Mouse (Mus musculus): ENCODE measurements around the gene Ppfia4. TPM values are rescaled to one million over a fixed set of nuclear protein-coding genes. Genes with fewer than 3 reads are reported as not detected.

Gene Ppfia4
- total RNA-seq (2021), result 10 to 100 TPM; 68.8 to 70.0 TPM

GRCm38 (mm10) chr1:134332770-134333271 lies at the start of gene Ppfia4:
Gene Ppfia4 (minus strand): TSS chr1:134332928.
- peak in 1 of 2 experiments; percentile 50 for DNase-seq

GRCm38 (mm10) chr1:134381795-134382625 lies 49.3 kb upstream of the Ppfia4 start:
- no peak for DNase-seq

DNA sequence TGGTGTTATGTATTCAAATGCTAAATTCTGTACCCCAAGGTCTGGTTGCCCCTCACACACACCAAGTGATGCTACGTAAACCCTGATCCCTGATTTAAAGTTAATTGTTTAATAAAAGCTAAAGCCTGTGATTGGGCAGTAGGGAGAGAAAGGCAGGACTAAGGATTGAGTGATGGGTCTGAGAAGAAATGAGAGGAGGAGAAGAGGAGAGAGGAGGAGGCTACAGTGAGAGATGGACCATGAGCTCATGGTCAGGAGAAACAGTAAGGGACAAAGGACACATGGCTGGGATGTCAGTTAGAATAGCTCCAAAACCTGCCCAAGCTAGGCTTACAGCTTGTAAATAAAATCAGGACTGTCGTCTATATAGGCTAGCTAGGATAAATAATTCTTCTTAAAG lies 48.3 kb upstream of the Ppfia4 start:
- no peak for DNase-seq

DNA sequence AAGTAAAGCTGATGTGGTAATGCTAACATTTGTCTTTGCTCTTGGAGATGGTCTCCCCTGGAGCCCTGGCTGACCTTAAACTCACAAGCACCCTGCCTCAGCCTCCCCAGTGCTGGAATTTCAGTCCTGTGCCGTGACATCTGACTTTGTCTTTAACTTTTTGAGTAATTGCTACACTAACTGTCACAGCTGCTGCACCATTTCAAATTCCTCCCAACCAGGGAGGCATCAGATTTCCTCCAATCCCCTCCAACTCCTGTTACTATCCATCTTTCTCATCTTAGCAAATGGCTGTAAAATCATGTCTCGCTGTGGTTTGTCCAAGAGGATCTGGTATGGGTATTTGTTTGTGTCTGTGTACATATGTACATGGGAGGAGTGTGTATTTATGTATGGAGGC lies 41.4 kb upstream of the Ppfia4 start:
- DNase-seq, result no peak

- peak; percentile 26 to 50 for DNase-seq
Observed at GRCm38 (mm10) chr1:134368777-134369337, 36.1 kb upstream of the Ppfia4 start.

GRCm38 (mm10) chr1:134365491-134365890 lies 32.8 kb upstream of the Ppfia4 start:
- DNase-seq, result no peak

DNA sequence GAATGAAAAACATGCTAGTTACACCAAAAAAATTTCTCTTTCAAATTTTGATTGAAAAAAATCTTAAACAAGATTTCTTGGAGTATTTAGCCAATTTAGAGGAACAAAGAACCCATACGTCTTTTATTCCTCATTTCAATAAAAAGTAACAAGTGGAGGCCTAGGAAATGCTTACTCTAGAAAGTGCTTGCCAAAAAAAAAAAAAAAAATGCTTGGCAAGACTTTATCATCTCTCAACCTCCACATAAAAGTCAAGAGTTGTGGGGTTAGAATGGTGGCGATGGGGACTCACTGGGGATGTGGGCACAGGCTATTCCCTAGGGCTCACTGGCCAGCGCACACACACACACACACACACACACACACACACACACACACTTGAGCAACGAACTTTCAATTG lies 30.5 kb upstream of the Ppfia4 start:
- no peak for DNase-seq

DNA sequence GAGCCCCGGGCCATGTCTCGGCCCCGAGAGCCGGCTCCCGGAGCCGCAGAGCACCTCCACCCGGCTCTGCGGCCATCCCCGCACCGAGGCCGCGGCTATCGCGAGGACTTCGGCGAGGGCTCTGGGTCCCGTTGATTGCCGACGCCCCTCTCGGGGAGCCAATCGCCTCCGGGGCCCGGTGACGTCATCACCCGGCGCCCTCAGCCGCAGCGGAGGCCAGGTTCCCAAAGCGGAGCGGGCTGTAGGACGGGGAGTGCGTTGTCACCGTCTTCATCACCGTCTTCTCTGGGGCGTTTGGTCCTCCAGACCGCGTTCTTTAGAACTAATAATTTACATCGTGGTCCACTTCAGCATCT lies 29.1 kb upstream of the Ppfia4 start, which contains the start of gene Tmem183a:
TSS of gene Tmem183a (minus strand) at position 123 of the 356 bp plus-strand sequence.
- peak; percentile 97 to 98 for DNase-seq

DNA sequence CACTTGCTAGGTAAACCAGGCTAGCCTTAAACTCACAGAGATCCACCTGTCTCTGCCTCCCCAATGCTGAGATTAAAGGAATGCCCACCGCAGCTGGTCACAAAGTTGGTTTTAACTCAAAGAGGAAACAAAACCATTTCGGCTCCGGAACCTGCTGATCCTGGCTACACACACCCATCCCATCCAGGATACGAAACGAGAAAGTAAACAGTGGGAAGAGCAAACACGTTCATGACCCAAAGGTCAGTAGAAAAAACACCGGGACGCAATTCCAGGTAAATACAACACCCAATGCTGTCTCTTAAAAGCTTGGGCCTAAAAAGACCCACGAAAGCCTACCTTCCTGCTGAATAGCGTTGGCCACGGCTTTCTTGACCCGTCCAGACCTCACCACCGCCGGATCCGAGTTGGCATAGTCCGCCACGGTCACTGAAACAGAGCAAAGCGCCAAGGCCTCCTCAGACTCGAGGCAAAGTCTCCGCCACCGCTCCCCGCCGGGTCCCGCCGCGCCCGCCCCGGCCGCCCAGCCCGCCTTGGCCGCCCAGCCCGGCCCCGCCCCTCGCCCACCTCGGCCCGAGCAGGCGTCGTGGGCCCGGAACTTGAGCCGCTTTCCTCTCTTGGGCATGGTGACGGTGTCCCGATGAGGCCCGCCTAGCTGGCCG lies 28.6 kb upstream of the Ppfia4 start:
- no peak for DNase-seq

DNA sequence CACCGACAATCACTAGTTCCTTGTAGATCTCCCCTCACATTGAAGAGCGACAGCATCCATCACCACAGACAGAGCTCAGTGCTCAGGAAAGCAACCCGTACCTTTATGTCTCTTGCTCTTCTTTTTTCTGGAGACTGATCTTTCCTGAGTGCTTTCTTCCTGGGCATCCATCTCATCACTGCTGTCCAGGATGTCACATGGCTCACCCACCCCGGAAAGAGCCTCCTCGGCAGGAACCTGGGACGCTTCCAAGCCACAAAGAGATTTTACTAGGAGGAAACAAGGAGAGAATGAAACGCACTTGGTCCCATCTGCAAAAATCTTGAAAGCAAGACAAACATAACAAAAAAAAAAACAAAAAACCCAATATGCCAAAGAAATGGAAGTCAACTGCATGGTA lies 27.9 kb upstream of the Ppfia4 start:
- no peak for DNase-seq

- no peak for DNase-seq
Observed at GRCm38 (mm10) chr1:134357461-134357860, 24.7 kb upstream of the Ppfia4 start.

DNA sequence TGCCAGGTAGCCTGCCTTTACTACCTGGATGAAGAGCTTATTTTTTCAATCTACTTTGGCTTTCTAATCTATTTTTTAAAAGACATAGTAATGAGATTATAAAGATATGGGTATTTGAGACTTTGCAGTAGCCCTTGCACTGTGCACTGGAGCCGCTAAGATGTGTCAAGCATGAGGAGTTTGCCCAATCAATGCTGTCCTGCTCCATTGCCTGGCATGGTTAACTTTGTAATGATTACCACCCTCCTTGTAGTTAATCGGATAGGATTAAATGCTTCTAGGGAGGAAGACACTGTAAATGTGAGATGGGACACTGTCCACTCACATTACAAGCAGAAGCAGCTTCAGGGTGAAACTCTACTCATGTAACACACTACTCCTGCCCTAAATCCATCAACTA lies 20.6 kb upstream of the Ppfia4 start:
- no peak for DNase-seq

GRCm38 (mm10) chr1:134347791-134348190 lies 15.1 kb upstream of the Ppfia4 start:
- no peak for DNase-seq

- DNase-seq, result no peak
Observed at GRCm38 (mm10) chr1:134345075-134345474, 12.3 kb upstream of the Ppfia4 start.

GRCm38 (mm10) chr1:134344005-134344950 lies 11.6 kb upstream of the Ppfia4 start:
- DNase-seq, result peak; percentile 82 to 85

GRCm38 (mm10) chr1:134343567-134343966 lies 10.8 kb upstream of the Ppfia4 start:
- no peak for DNase-seq

DNA sequence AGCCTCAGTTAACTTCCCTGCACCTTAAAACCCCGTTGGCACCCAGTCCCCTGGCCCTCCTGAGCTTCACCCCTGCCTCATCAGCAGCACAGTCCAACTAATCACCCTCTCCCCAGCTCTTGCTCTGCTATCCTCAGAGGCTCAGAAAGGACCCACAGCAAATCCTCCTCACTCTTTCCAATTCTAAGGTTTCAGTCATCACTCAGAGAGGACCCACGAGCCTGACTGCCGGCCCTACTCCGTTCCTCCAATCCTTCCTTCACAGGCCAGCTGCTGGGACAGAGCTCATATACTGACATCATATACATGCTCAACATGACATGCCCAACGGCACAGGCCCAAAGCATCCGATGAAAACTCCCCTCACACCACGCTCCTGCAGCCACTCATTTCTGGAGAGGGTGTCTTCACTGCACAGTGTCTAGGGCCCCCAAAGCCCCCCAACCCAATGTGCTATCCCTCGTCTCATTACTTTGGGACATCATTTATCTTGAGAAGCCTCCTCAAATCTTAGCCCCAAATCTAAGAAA lies 10.1 kb upstream of the Ppfia4 start:
- no peak for DNase-seq

GRCm38 (mm10) chr1:134342278-134342664 lies 9.5 kb upstream of the Ppfia4 start:
- DNase-seq, result no peak

GRCm38 (mm10) chr1:134341641-134342277 lies 9.0 kb upstream of the Ppfia4 start:
- no peak for DNase-seq

DNA sequence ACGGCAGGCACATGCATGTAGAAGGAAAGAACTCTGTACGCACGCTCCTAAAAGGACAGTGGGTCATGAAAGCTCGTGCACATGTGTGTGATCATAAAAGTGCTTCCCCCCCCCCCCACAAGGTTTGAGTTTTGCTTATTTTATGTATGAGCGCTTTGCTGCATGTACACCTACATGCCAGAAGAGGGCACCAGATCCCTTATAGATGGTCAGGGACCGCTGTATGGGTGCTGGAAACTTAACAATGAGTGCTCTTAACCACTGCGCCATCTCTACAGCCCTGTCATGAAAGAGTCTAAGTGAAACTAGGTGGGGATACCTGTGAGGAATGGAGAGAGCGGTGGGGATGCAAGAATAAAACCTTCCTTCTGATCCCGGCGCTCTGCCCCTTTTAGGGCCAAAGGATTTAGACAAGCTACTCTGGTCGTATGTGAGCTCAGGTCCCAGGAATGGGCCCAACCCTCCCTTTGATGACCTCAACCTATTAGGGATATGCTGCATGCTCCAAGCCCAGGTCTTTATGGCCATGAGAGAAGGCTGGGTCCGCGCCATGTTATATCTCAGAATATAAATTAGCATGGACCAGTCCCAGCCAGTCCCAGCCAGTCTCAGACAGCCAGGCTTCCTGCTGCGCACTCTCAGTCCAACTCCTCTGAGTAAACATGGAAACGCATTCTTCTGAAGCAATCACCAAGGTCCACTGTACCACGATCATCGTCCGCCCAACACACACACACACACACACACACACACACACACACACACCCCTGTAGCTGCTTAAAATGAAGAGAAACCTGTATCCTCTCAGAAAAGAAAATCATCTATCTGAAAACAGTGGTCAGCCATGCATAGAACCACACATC lies 7.3 kb upstream of the Ppfia4 start:
- DNase-seq, result no peak
